Mouse (Mus musculus) lung, embryonic 16.5 days (tissue): ENCODE data around the gene Lrrc46. TPM values are rescaled to one million over a fixed set of nuclear protein-coding genes. Genes with fewer than 3 reads are reported as not detected.
A peak's percentile ranks its signal among the peaks of the same experiment; 100 is the strongest.

Experiments
- ATAC-seq: fragments of 200-750 bp; cut with Nextera tagmentation; 2 replicates; pipeline ENCODE4 v1.8.0; 2017; ENCODE audit warnings: low read depth, mild to moderate bottlenecking, moderate library complexity
- H3K27ac ChIP-seq: fragments of 300-500 bp; sonication (generic); 2 replicates; pipeline ENCODE4 v1.5.1; 2014; ENCODE audit warnings: mild to moderate bottlenecking, control low read depth, low read length
- H3K27me3 ChIP-seq: fragments of 300-500 bp; sonication (generic); 2 replicates; pipeline ENCODE4 v1.6.1; 2014; ENCODE audit warnings: low read depth, low read length, mixed read lengths; ENCODE audit not compliant: control insufficient read depth, insufficient read depth
- H3K36me3 ChIP-seq: fragments of 300-500 bp; sonication (generic); 2 replicates; pipeline ENCODE4 v1.6.1; 2014; ENCODE audit warnings: low read length; ENCODE audit not compliant: control insufficient read depth, insufficient read depth
- H3K4me1 ChIP-seq: fragments of 300-500 bp; sonication (generic); replicated peaks from 2 replicates; pipeline ENCODE4 v1.6.1; 2014; ENCODE audit warnings: low read length, mixed read lengths; ENCODE audit not compliant: control insufficient read depth, insufficient read depth
- H3K4me2 ChIP-seq: fragments of 300-500 bp; sonication (generic); 2 replicates; pipeline ENCODE4 v1.6.1; 2014; ENCODE audit warnings: low read depth, low read length, control low read depth
- H3K4me3 ChIP-seq: fragments of 300-500 bp; sonication (generic); 2 replicates; pipeline ENCODE4 v1.5.1; 2014; ENCODE audit warnings: mild to moderate bottlenecking, low read length, control low read depth
- H3K9ac ChIP-seq: fragments of 300-500 bp; sonication (generic); 2 replicates; pipeline ENCODE4 v1.6.1; 2014; ENCODE audit warnings: low read length, control low read depth
- H3K9me3 ChIP-seq: fragments of 300-500 bp; sonication (generic); 2 replicates; pipeline ENCODE4 v1.6.1; 2016; ENCODE audit warnings: low read length; ENCODE audit not compliant: control insufficient read depth
- WGBS: fragments of 180-500 bp; shearing (Covaris S2); extraction: QIAGEN DNeasy Blood & Tissue Kit; methylation state at CpG from one replicate; pipeline ENCODE4 v1.1.7; 2014; 5-methylcytosine and 5-hydroxymethylcytosine counted together
- polyA plus RNA-seq: library from polyadenylated mRNA; unstranded; fragments of >200 nt; fragmentation: Nextera tagmentation; extraction: Ambion mirVana; gene quantifications from 2 replicates; pipeline ENCODE4 v1.2.1, GENCODE M21; 2015

Gene Lrrc46
- polyA plus RNA-seq, 1 experiment from 2014 or later = 8.7 TPM

GRCm38 (mm10) chr11:97036141-97036540 lies 5.1 kb downstream of the Lrrc46 start:
- H3K4me1 ChIP-seq = no peaks in the 10 kb centered on the region; the same call in 1 of the 2 replicates
- no peaks in the 10 kb centered on the region for H3K27me3 ChIP-seq
- H3K36me3 ChIP-seq = no peaks in the 10 kb centered on the region
- no peak overlapping the region for H3K4me3 ChIP-seq
- H3K9me3 ChIP-seq = no peaks in the 10 kb centered on the region
- ATAC-seq = no peak
- H3K4me2 ChIP-seq = no peak overlapping the region
- no peak overlapping the region for H3K9ac ChIP-seq
- WGBS = 72% methylated on average over 5 of the region's 5 CpGs
- H3K27ac ChIP-seq = no peak overlapping the region

- Histone ChIP-seq H3K9ac (no peak overlapping the region), H3K4me1 (peaks cover 5% of the 10 kb centered on the region; the same call in 1 of the 2 replicates), H3K27ac (no peak overlapping the region), H3K4me2 (no peak overlapping the region), H3K4me3 (no peak overlapping the region), H3K27me3 (no peaks in the 10 kb centered on the region), H3K36me3 (no peaks in the 10 kb centered on the region), H3K9me3 (no peaks in the 10 kb centered on the region)
- ATAC-seq = no peak
- WGBS = 94% methylated on average over 4 of the region's 4 CpGs
Measured at GRCm38 (mm10) chr11:97033781-97034180, 7.4 kb downstream of the Lrrc46 start.

- H3K4me1 ChIP-seq = peaks cover 5% of the 10 kb centered on the region; the same call in 1 of the 2 replicates
- no peak for ATAC-seq
- no peak overlapping the region for H3K4me3 ChIP-seq
- no peaks in the 10 kb centered on the region for H3K9me3 ChIP-seq
- 91% methylated on average over 4 of the region's 4 CpGs for WGBS
- H3K27me3 ChIP-seq = no peaks in the 10 kb centered on the region
- no peak overlapping the region for H3K27ac ChIP-seq
- no peaks in the 10 kb centered on the region for H3K36me3 ChIP-seq
- no peak overlapping the region for H3K9ac ChIP-seq
- H3K4me2 ChIP-seq = no peak overlapping the region
Measured at GRCm38 (mm10) chr11:97032499-97032898, 8.7 kb downstream of the Lrrc46 start.

GRCm38 (mm10) chr11:97031977-97032376 lies 9.2 kb downstream of the Lrrc46 start:
- no peaks in the 10 kb centered on the region for H3K9me3 ChIP-seq
- WGBS = 75% methylated on average over 12 of the region's 12 CpGs
- H3K36me3 ChIP-seq = no peaks in the 10 kb centered on the region
- peaks cover 5% of the 10 kb centered on the region; the same call in 1 of the 2 replicates for H3K4me1 ChIP-seq
- no peak overlapping the region for H3K4me3 ChIP-seq
- no peak overlapping the region for H3K27ac ChIP-seq
- no peak overlapping the region for H3K4me2 ChIP-seq
- no peaks in the 10 kb centered on the region for H3K27me3 ChIP-seq
- no peak overlapping the region for H3K9ac ChIP-seq
- no peak for ATAC-seq

- 11% methylated on average over 15 of the region's 15 CpGs for WGBS
- peak overlapping the region; percentile 90 for H3K9ac ChIP-seq
- no peak for ATAC-seq
- no peaks in the 10 kb centered on the region for H3K9me3 ChIP-seq
- peaks cover 11% of the 10 kb centered on the region for H3K4me1 ChIP-seq
- peak overlapping the region; percentile 85 for H3K4me2 ChIP-seq
- no peaks in the 10 kb centered on the region for H3K27me3 ChIP-seq
- peak overlapping the region; percentile 76 for H3K4me3 ChIP-seq
- H3K27ac ChIP-seq = peak overlapping the region; percentile 91; the same call in 1 of the 2 replicates
- H3K36me3 ChIP-seq = no peaks in the 10 kb centered on the region
Measured at GRCm38 (mm10) chr11:97030426-97030825, 10.8 kb downstream of the Lrrc46 start.

- H3K27me3 ChIP-seq = no peaks in the 10 kb centered on the region
- H3K9ac ChIP-seq = peak within 1 kb of the TSS; percentile 90
- H3K4me3 ChIP-seq = peak within 1 kb of the TSS; percentile 76
- no peaks in the 10 kb centered on the region for H3K36me3 ChIP-seq
- peak; percentile 85 for ATAC-seq
- H3K4me2 ChIP-seq = peak within 1 kb of the TSS; percentile 85
- H3K27ac ChIP-seq = peak within 1 kb of the TSS; percentile 91
- no peaks in the 10 kb centered on the region for H3K9me3 ChIP-seq
- whole genome bisulfite sequencing = under 1% methylated on average over 25 of the region's 25 CpGs
- H3K4me1 ChIP-seq = peaks cover 12% of the 10 kb centered on the region
Measured at GRCm38 (mm10) chr11:97029686-97030417, 11.4 kb downstream of the Lrrc46 start, which contains the start of gene Scrn2. Gene Scrn2, plus strand, starts transcription at chr11:97029938.

- Histone ChIP-seq H3K27ac (peak overlapping the region; percentile 82), H3K4me2 (peak overlapping the region; percentile 50), H3K9me3 (no peaks in the 10 kb centered on the region), H3K27me3 (peaks cover 30% of the 10 kb centered on the region), H3K4me1 (peaks cover 25% of the 10 kb centered on the region), H3K9ac (peak overlapping the region; percentile 61), H3K4me3 (peak overlapping the region; percentile 40), H3K36me3 (no peaks in the 10 kb centered on the region)
- ATAC-seq = peak; percentile 63
- WGBS = 3% methylated on average over 17 of the region's 17 CpGs
Measured at GRCm38 (mm10) chr11:97025721-97026344, 15.4 kb downstream of the Lrrc46 start.

- Histone ChIP-seq H3K36me3 (no peaks in the 10 kb centered on the region), H3K27ac (no peak overlapping the region; the same call in 1 of the 2 replicates), H3K9me3 (no peaks in the 10 kb centered on the region), H3K4me2 (no peak overlapping the region), H3K27me3 (peaks cover 38% of the 10 kb centered on the region), H3K9ac (no peak overlapping the region; the same call in 1 of the 2 replicates), H3K4me3 (no peak overlapping the region), H3K4me1 (peaks cover 20% of the 10 kb centered on the region)
- WGBS = 38% methylated on average over 10 of the region's 10 CpGs
- no peak for ATAC-seq
Measured at GRCm38 (mm10) chr11:97024977-97025376, 16.2 kb downstream of the Lrrc46 start.

- peak; percentile 37; the same call in 1 of the 2 replicates for ATAC-seq
- H3K27me3 ChIP-seq = peaks cover 64% of the 10 kb centered on the region
- H3K4me1 ChIP-seq = peaks cover 34% of the 10 kb centered on the region
Measured at GRCm38 (mm10) chr11:97021873-97022484, 19.2 kb downstream of the Lrrc46 start.

More at GRCm38 (mm10) chr11:97021873-97022484, 19.2 kb downstream of the Lrrc46 start:
- H3K27ac ChIP-seq = no peak overlapping the region
- peak overlapping the region; percentile 73 for H3K9ac ChIP-seq
- H3K9me3 ChIP-seq = no peaks in the 10 kb centered on the region
- peak overlapping the region; percentile 97 for H3K4me2 ChIP-seq
- no peaks in the 10 kb centered on the region for H3K36me3 ChIP-seq
- WGBS = 2% methylated on average over 50 of the region's 50 CpGs
- H3K4me3 ChIP-seq = peak overlapping the region; percentile 61
